Mouse (Mus musculus) liver, embryonic 11.5 days (tissue): Measurements from ENCODE around the gene Wwc1. TPM values are rescaled to one million over a fixed set of nuclear protein-coding genes. Genes with fewer than 3 reads are reported as not detected.
A peak's percentile ranks its signal among the peaks of the same experiment; 100 is the strongest.

Experiments
- ATAC-seq: fragments of 200-750 bp; cut with Nextera tagmentation; replicated peaks from 2 replicates; pipeline ENCODE4 v1.8.0; 2017; ENCODE audit warnings: moderate number of reproducible peaks, mild to moderate bottlenecking, moderate TSS enrichment, moderate library complexity; ENCODE audit not compliant: low FRiP score
- DNase-seq: peaks from one replicate; pipeline ENCODE4 v3.0.0-alpha.2; 2017; ENCODE audit warnings: low spot score
- H3K27ac ChIP-seq: fragments of 300-500 bp; sonication (generic); 2 replicates; pipeline ENCODE4 v1.5.1; 2014; ENCODE audit warnings: mild to moderate bottlenecking, low read depth, low read length, control low read depth
- H3K27me3 ChIP-seq: fragments of 300-500 bp; sonication (generic); replicated peaks from 2 replicates; pipeline ENCODE4 v1.6.1; 2014; ENCODE audit warnings: low read length, mixed read lengths; ENCODE audit not compliant: control insufficient read depth, insufficient read depth
- H3K36me3 ChIP-seq: fragments of 300-500 bp; sonication (generic); 2 replicates; pipeline ENCODE4 v1.6.1; 2014; ENCODE audit warnings: mild to moderate bottlenecking, low read length, moderate library complexity, mixed read lengths; ENCODE audit not compliant: control insufficient read depth, insufficient read depth
- H3K4me1 ChIP-seq: fragments of 300-500 bp; sonication (generic); replicated peaks from 2 replicates; pipeline ENCODE4 v1.6.1; 2014; ENCODE audit warnings: low read length, mixed read lengths; ENCODE audit not compliant: control insufficient read depth, insufficient read depth
- H3K4me2 ChIP-seq: fragments of 300-500 bp; sonication (generic); 2 replicates; pipeline ENCODE4 v1.6.1; 2014; ENCODE audit warnings: mild to moderate bottlenecking, control low read depth, moderate library complexity
- H3K4me3 ChIP-seq: fragments of 300-500 bp; sonication (generic); 2 replicates; pipeline ENCODE4 v1.5.1; 2014; ENCODE audit warnings: low read depth, low read length, control low read depth
- H3K9ac ChIP-seq: fragments of 300-500 bp; sonication (generic); 2 replicates; pipeline ENCODE4 v1.6.1; 2014; ENCODE audit warnings: low read depth, low read length, control low read depth
- H3K9me3 ChIP-seq: fragments of 300-500 bp; sonication (generic); 2 replicates; pipeline ENCODE4 v1.6.1; 2016; ENCODE audit warnings: low read length, inconsistent platforms, mixed read lengths; ENCODE audit not compliant: control insufficient read depth
- WGBS: fragments of 180-500 bp; shearing (Covaris S2); extraction: QIAGEN DNeasy Blood & Tissue Kit; methylation state at CpG from one replicate; pipeline ENCODE4 v1.1.7; 2014; 5-methylcytosine and 5-hydroxymethylcytosine counted together
- polyA plus RNA-seq: library from polyadenylated mRNA; unstranded; fragments of >200 nt; fragmentation: Nextera tagmentation; extraction: Ambion mirVana; gene quantifications from 2 replicates; pipeline ENCODE4 v1.2.1, GENCODE M21; 2014

The Wwc1 gene
- 2.2 and 4.1 TPM in 2 replicates for polyA plus RNA-seq

- Histone ChIP-seq H3K9ac (peak within 1 kb of the TSS; percentile 55), H3K27me3 (peaks cover 55% of the 10 kb centered on the region)
- DNase-seq: peak; percentile 66
Measured at GRCm38 (mm10) chr11:35980411-35980917, at the start of gene Wwc1. Gene Wwc1 (minus strand): TSS chr11:35980527.

GRCm38 (mm10) chr11:36020009-36020408 is 39.7 kb upstream of the Wwc1 start:
- Histone ChIP-seq H3K27me3 (no peaks in the 10 kb centered on the region), H3K9me3 (no peaks in the 10 kb centered on the region), H3K27ac (no peak overlapping the region), H3K4me1 (no peaks in the 10 kb centered on the region), H3K36me3 (no peaks in the 10 kb centered on the region), H3K9ac (no peak overlapping the region), H3K4me3 (no peak overlapping the region), H3K4me2 (no peak overlapping the region)
- ATAC-seq (no peak), DNase-seq (no peak)
- WGBS: 54% methylated on average over 3 of the region's 3 CpGs

More at GRCm38 (mm10) chr11:35980411-35980917, at the start of gene Wwc1:
- peak within 1 kb of the TSS; percentile 64 for H3K4me3 ChIP-seq
- no peaks in the 10 kb centered on the region for H3K9me3 ChIP-seq
- no peak within 1 kb of the TSS; the same call in 1 of the 2 replicates for H3K27ac ChIP-seq
- ATAC-seq: peak; percentile 70; the same call in 1 of the 2 replicates
- WGBS: 2% methylated on average over 27 of the region's 47 CpGs
- H3K4me1 ChIP-seq: 0 out of 2 replicates have a peak, but pooled peaks cover 2% of the 10 kb centered on the region
- peak within 1 kb of the TSS; percentile 71 for H3K4me2 ChIP-seq
- no peaks in the 10 kb centered on the region for H3K36me3 ChIP-seq

GRCm38 (mm10) chr11:36013179-36013578 is 32.9 kb upstream of the Wwc1 start:
- H3K9me3 ChIP-seq: no peaks in the 10 kb centered on the region
- H3K27me3 ChIP-seq: no peaks in the 10 kb centered on the region
- 59% methylated on average over 4 of the region's 4 CpGs for WGBS
- no peak overlapping the region for H3K4me2 ChIP-seq
- no peaks in the 10 kb centered on the region for H3K4me1 ChIP-seq
- no peak overlapping the region for H3K27ac ChIP-seq
- DNase-seq (no peak), ATAC-seq (no peak)
- no peak overlapping the region for H3K4me3 ChIP-seq
- no peaks in the 10 kb centered on the region for H3K36me3 ChIP-seq
- no peak overlapping the region for H3K9ac ChIP-seq

GRCm38 (mm10) chr11:36009281-36010208 is 29.2 kb upstream of the Wwc1 start:
- Histone ChIP-seq H3K9ac (no peak overlapping the region), H3K27me3 (no peaks in the 10 kb centered on the region)

GRCm38 (mm10) chr11:36002900-36003299 is 22.6 kb upstream of the Wwc1 start:
- 49% methylated on average over 4 of the region's 4 CpGs for WGBS
- Histone ChIP-seq H3K4me1 (peaks cover 5% of the 10 kb centered on the region; the same call in 1 of the 2 replicates), H3K27me3 (peaks cover 11% of the 10 kb centered on the region), H3K36me3 (no peaks in the 10 kb centered on the region), H3K27ac (no peak overlapping the region), H3K9ac (no peak overlapping the region), H3K4me2 (no peak overlapping the region), H3K4me3 (no peak overlapping the region), H3K9me3 (no peaks in the 10 kb centered on the region)
- no peak for DNase-seq
- ATAC-seq: no peak

More at GRCm38 (mm10) chr11:36009281-36010208, 29.2 kb upstream of the Wwc1 start:
- no peak overlapping the region for H3K27ac ChIP-seq
- H3K36me3 ChIP-seq: no peaks in the 10 kb centered on the region
- H3K9me3 ChIP-seq: no peaks in the 10 kb centered on the region
- H3K4me2 ChIP-seq: no peak overlapping the region
- no peaks in the 10 kb centered on the region for H3K4me1 ChIP-seq
- ATAC-seq: no peak
- no peak for DNase-seq
- no peak overlapping the region for H3K4me3 ChIP-seq
- WGBS: 82% methylated on average over 11 of the region's 11 CpGs

GRCm38 (mm10) chr11:36001282-36001970 is 21.1 kb upstream of the Wwc1 start:
- ATAC-seq (peak; percentile 68), DNase-seq (peak; percentile 85)
- H3K36me3 ChIP-seq: no peaks in the 10 kb centered on the region
- H3K9ac ChIP-seq: no peak overlapping the region
- H3K4me3 ChIP-seq: peak overlapping the region; percentile 38
- no peak overlapping the region for H3K27ac ChIP-seq
- peak overlapping the region; percentile 64 for H3K4me2 ChIP-seq
- peaks cover 5% of the 10 kb centered on the region; the same call in 1 of the 2 replicates for H3K4me1 ChIP-seq
- no peaks in the 10 kb centered on the region for H3K9me3 ChIP-seq
- 6% methylated on average over 28 of the region's 28 CpGs for WGBS
- H3K27me3 ChIP-seq: peaks cover 11% of the 10 kb centered on the region

- ATAC-seq (peak; percentile 66), DNase-seq (no peak)
- H3K9me3 ChIP-seq: no peaks in the 10 kb centered on the region
- H3K4me2 ChIP-seq: peak overlapping the region; percentile 64
- peaks cover 11% of the 10 kb centered on the region for H3K27me3 ChIP-seq
- peak overlapping the region; percentile 38 for H3K4me3 ChIP-seq
- no peak overlapping the region for H3K9ac ChIP-seq
- 3% methylated on average over 10 of the region's 10 CpGs for WGBS
- no peak overlapping the region for H3K27ac ChIP-seq
- H3K4me1 ChIP-seq: peaks cover 5% of the 10 kb centered on the region; the same call in 1 of the 2 replicates
- H3K36me3 ChIP-seq: no peaks in the 10 kb centered on the region
Measured at GRCm38 (mm10) chr11:36000585-36001281, 20.4 kb upstream of the Wwc1 start.

GRCm38 (mm10) chr11:36000038-36000437 is 19.7 kb upstream of the Wwc1 start:
- ATAC-seq (no peak), DNase-seq (no peak)
- Histone ChIP-seq H3K27ac (no peak overlapping the region), H3K9me3 (no peaks in the 10 kb centered on the region), H3K27me3 (peaks cover 11% of the 10 kb centered on the region), H3K9ac (no peak overlapping the region), H3K4me3 (no peak overlapping the region), H3K36me3 (no peaks in the 10 kb centered on the region), H3K4me2 (no peak overlapping the region), H3K4me1 (peaks cover 5% of the 10 kb centered on the region; the same call in 1 of the 2 replicates)
- WGBS: 13% methylated on average over 4 of the region's 4 CpGs
